ENCODE assay signal across 30 mouse cellular contexts in the genomic region with DNA sequence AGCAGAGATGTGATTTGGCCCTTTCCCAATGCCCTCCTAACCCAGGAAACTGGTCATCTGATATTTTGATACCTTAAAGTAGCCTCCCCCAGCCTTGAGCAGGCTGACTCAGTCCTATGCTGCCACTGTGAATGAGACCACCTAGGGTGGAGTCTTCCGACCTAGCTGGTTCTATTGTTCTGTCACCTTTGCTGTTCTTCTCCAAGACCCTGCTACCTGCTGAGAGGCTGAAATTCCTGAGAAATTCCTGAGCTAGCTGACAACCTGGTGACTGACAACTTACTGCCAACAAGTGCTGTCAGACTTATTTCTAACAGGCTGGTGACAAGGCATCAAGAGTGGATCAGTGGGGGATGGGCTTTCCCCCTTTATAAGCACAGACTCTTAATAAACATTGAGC. TPM values are rescaled to one million over a fixed set of nuclear protein-coding genes. Genes with fewer than 3 reads are reported as not detected.
A peak's percentile ranks its signal among the peaks of the same experiment; 100 is the strongest.
DNase-seq lines count a peak whose midpoint lies in the region; ATAC-seq and TF ChIP-seq lines count a peak whose summit lies in the region.
"Had no signal": no experiment of that assay in that cellular context is flagged by ENCODE, and none has a peak within 500 bp of the region (broad histone marks: within the 10 kb centered on the region; RNA-seq: fewer than 3 reads in every experiment).

No protein-coding gene starts in this region.

- H3K4me3 ChIP-seq in forebrain, postnatal 0 days (ENCODE audit: low read depth, low read length): no peak overlapping the region
- no peak overlapping the region for H3K4me3 ChIP-seq in forebrain, embryonic 10.5 days
- H3K4me3 ChIP-seq in ES-Bruce4 (ENCODE audit: low read depth, low read length) (no peak overlapping the region), ES-E14 (ENCODE audit: insufficient read depth in 1 of 2, low read depth in 1 of 2, low read length in 2 of 2, poor library complexity in 1 of 2, severe bottlenecking in 1 of 2) (no peak overlapping the region)
- H3K4me3 ChIP-seq: embryonic facial prominence, embryonic 13.5 days; embryonic facial prominence, embryonic 15.5 days; erythroblast, embryonic 14.5 days; forebrain, embryonic 13.5 days; forebrain, embryonic 15.5 days had no signal

- no peak overlapping the region for H3K27ac ChIP-seq in forebrain, postnatal 0 days (ENCODE audit: low read depth, low read length)
- H3K27ac ChIP-seq in forebrain, embryonic 10.5 days: no peak overlapping the region
- H3K27ac ChIP-seq in ES-Bruce4 (ENCODE audit: insufficient read depth, low read length): peak overlapping the region; percentile 15; the same call in 1 of the 2 replicates
- peak overlapping the region; percentile 72; the same call in 1 of the 2 replicates for H3K27ac ChIP-seq in ES-E14 (ENCODE audit: insufficient read depth, low read depth, low read length, poor library complexity, severe bottlenecking)
- H3K27ac ChIP-seq: embryonic facial prominence, embryonic 13.5 days; embryonic facial prominence, embryonic 15.5 days; forebrain, embryonic 13.5 days; forebrain, embryonic 15.5 days had no signal

- no peaks in the 10 kb centered on the region for H3K36me3 ChIP-seq in forebrain, postnatal 0 days (ENCODE audit: insufficient read depth)
- H3K36me3 ChIP-seq in forebrain, embryonic 10.5 days (replicated peaks): no peaks in the 10 kb centered on the region
- H3K36me3 ChIP-seq in ES-Bruce4 (ENCODE audit: control insufficient read depth, insufficient read depth, low read length, poor library complexity, severe bottlenecking): no peaks in the 10 kb centered on the region
- no peaks in the 10 kb centered on the region for H3K36me3 ChIP-seq in ES-E14 (ENCODE audit: control insufficient read depth, insufficient read depth, low read length, poor library complexity, severe bottlenecking)
- H3K36me3 ChIP-seq: embryonic facial prominence, embryonic 13.5 days; embryonic facial prominence, embryonic 15.5 days; forebrain, embryonic 15.5 days had no signal

- no peak for ATAC-seq in forebrain, postnatal 0 days
- ATAC-seq: CD4-positive, CD25-positive, alpha-beta regulatory T cell, adult 4 months; forebrain, embryonic 13.5 days; forebrain, embryonic 15.5 days had no signal

- no peak overlapping the region for H3K9ac ChIP-seq in forebrain, postnatal 0 days
- H3K9ac ChIP-seq in ES-Bruce4 (ENCODE audit: low read depth, poor library complexity, severe bottlenecking) (no peak overlapping the region), ES-E14 (ENCODE audit: insufficient read depth, low read depth, low read length, poor library complexity, severe bottlenecking) (no peak overlapping the region)
- H3K9ac ChIP-seq: embryonic facial prominence, embryonic 13.5 days; embryonic facial prominence, embryonic 15.5 days; forebrain, embryonic 13.5 days; forebrain, embryonic 15.5 days had no signal

- TF ChIP-seq CTCF in forebrain, postnatal 0 days (IDR thresholded peaks at IDR 0.05; ENCODE audit: low read depth): no peak
- no peak for TF ChIP-seq CTCF in ES-Bruce4 (IDR thresholded peaks at IDR 0.05; ENCODE audit: low read depth, low read length)

- no peak overlapping the region for H3K4me2 ChIP-seq in forebrain, postnatal 0 days (ENCODE audit: low read depth)
- H3K4me2 ChIP-seq: embryonic facial prominence, embryonic 13.5 days; embryonic facial prominence, embryonic 15.5 days; forebrain, embryonic 13.5 days; forebrain, embryonic 15.5 days had no signal

- 28% methylated on average over 1 of the region's 1 CpGs for WGBS in forebrain, postnatal 0 days
- WGBS in forebrain, embryonic 10.5 days: 24% methylated on average over 1 of the region's 1 CpGs

- H3K9me3 ChIP-seq in forebrain, postnatal 0 days (ENCODE audit: low read length): no peaks in the 10 kb centered on the region
- no peaks in the 10 kb centered on the region for H3K9me3 ChIP-seq in forebrain, embryonic 10.5 days
- H3K9me3 ChIP-seq in ES-Bruce4 (replicated peaks; ENCODE audit: control insufficient read depth, insufficient read depth, low read length, poor library complexity, severe bottlenecking) (peaks cover 12% of the 10 kb centered on the region; the same call in 1 of the 2 replicates), ES-E14 (ENCODE audit: control insufficient read depth, insufficient read depth, low read depth, low read length) (no peaks in the 10 kb centered on the region)
- H3K9me3 ChIP-seq: embryonic facial prominence, embryonic 13.5 days; embryonic facial prominence, embryonic 15.5 days; forebrain, embryonic 13.5 days; forebrain, embryonic 15.5 days had no signal

- H3K27me3 ChIP-seq in forebrain, postnatal 0 days (ENCODE audit: insufficient read depth, low read length): no peaks in the 10 kb centered on the region
- H3K27me3 ChIP-seq in forebrain, embryonic 10.5 days (ENCODE audit: poor library complexity, severe bottlenecking): no peaks in the 10 kb centered on the region
- no peaks in the 10 kb centered on the region for H3K27me3 ChIP-seq in ES-Bruce4 (ENCODE audit: control insufficient read depth, insufficient read depth, low read length, poor library complexity, severe bottlenecking)
- H3K27me3 ChIP-seq: embryonic facial prominence, embryonic 13.5 days; embryonic facial prominence, embryonic 15.5 days; forebrain, embryonic 13.5 days; forebrain, embryonic 15.5 days had no signal

- no peak for TF ChIP-seq POLR2A in ES-Bruce4 (IDR thresholded peaks at IDR 0.05; ENCODE audit: insufficient read depth, low read length)

- no peaks in the 10 kb centered on the region for H3K4me1 ChIP-seq in forebrain, postnatal 0 days (ENCODE audit: insufficient read depth)
- 0 out of 2 replicates have a peak, but pooled peaks cover 6% of the 10 kb centered on the region for H3K4me1 ChIP-seq in forebrain, embryonic 10.5 days
- no peaks in the 10 kb centered on the region for H3K4me1 ChIP-seq in ES-Bruce4 (ENCODE audit: control insufficient read depth, insufficient read depth, low read length)
- no peaks in the 10 kb centered on the region for H3K4me1 ChIP-seq in ES-E14 (ENCODE audit: control insufficient read depth in 2 of 2, insufficient read depth in 2 of 2, low read length in 2 of 2, poor library complexity in 1 of 2)
- H3K4me1 ChIP-seq: embryonic facial prominence, embryonic 13.5 days; embryonic facial prominence, embryonic 15.5 days; forebrain, embryonic 13.5 days; forebrain, embryonic 15.5 days had no signal

- in situ Hi-C loops in ES-E14 (cut with MboI; ENCODE audit: low sequenced_read_pairs in 2 of 2, unreplicated experiment in 2 of 2): no loop called here

- peak; percentile 1 for DNase-seq in forebrain, postnatal 0 days
- DNase-seq in forebrain, embryonic 10.5 days (ENCODE audit: extremely low spot score, low spot score): no peak
- DNase-seq in ES-E14 (ENCODE audit: low read depth, low spot score): peak; percentile 25
- peak; percentile 75 for DNase-seq in ZHBTc4 (ENCODE audit: low read depth, low spot score)
- DNase-seq in layer of hippocampus, adult 8-10 months (ENCODE audit: low spot score in 2 of 2): no peak
- DNase-seq in natural killer cell, adult 2 months (ENCODE audit: low spot score in 2 of 2): no peak
- DNase-seq: adrenal gland, adult 2 months; adrenal gland, postnatal 10 days; adrenal gland, postnatal 25 days; B cell, adult 2 months; cerebellum, adult 11 months; cerebellum, adult 18-20 months; cerebellum, adult 8-10 months; cerebellum, adult 9-11 months; cerebellum, postnatal 14 days; cerebellum, postnatal 36 days; embryo, embryonic 11 days had no signal

- no peak for TF ChIP-seq EP300 in ES-Bruce4 (IDR thresholded peaks at IDR 0.05; ENCODE audit: insufficient read depth, low read depth, low read length)

RNA-seq across cellular contexts. Expression of gene Nat8f6, which starts 2.4 kb away (rescaled TPM):
- not detected in 2 replicates for total RNA-seq in forebrain, postnatal 0 days (2014; rRNA removed)
- not detected in 2 replicates for polyA plus RNA-seq in forebrain, postnatal 0 days (2015; fragmentation: Nextera tagmentation; extraction: Ambion mirVana)
- polyA plus RNA-seq in forebrain, embryonic 10.5 days (2016; fragmentation: Nextera tagmentation; extraction: Ambion mirVana): not detected in 2 replicates
- not detected in 2 replicates for polyA plus RNA-seq in ES-Bruce4 (2011; ENCODE audit: insufficient read depth, insufficient read length, low read depth, missing spikeins)
- total RNA-seq in ES-E14 (2012; rRNA removed): not detected in 2 replicates
- 1 to 10 TPM in 3 of 4 experiments, under 1 TPM in 1; 0.56 to 3.3 (median 2.6) TPM for total RNA-seq in layer of hippocampus, adult 8-10 months (2022)
- total RNA-seq: CH12.LX; common myeloid progenitor, adult 5-6 weeks; MEL had no signal
- polyA plus RNA-seq: brain, embryonic 14.5 days; CD4-positive, CD25-positive, alpha-beta regulatory T cell, adult 4 months; embryonic facial prominence, embryonic 11.5 days; embryonic facial prominence, embryonic 13.5 days; embryonic facial prominence, embryonic 15.5 days; erythroblast, embryonic 14.5 days; forebrain, embryonic 11.5 days; forebrain, embryonic 13.5 days; forebrain, embryonic 15.5 days had no signal

RNA-seq across cellular contexts. Expression of gene Nat8f5, which starts 2.4 kb away (rescaled TPM):
- not detected in 2 replicates for total RNA-seq in forebrain, postnatal 0 days (2014; rRNA removed)
- polyA plus RNA-seq in forebrain, postnatal 0 days (2015; fragmentation: Nextera tagmentation; extraction: Ambion mirVana): 0.19 and 0.42 TPM in 2 replicates
- not detected in 2 replicates for polyA plus RNA-seq in forebrain, embryonic 10.5 days (2016; fragmentation: Nextera tagmentation; extraction: Ambion mirVana)
- polyA plus RNA-seq in ES-Bruce4 (2011; ENCODE audit: insufficient read depth, insufficient read length, low read depth, missing spikeins): not detected in 2 replicates
- total RNA-seq in ES-E14 (2012; rRNA removed): not detected in 2 replicates
- total RNA-seq in layer of hippocampus, adult 8-10 months (2022): 10 to 100 TPM in 1 of 4 experiments, 1 to 10 TPM in 3; 6.3 to 10.0 (median 7.3) TPM
- total RNA-seq: CH12.LX; common myeloid progenitor, adult 5-6 weeks; MEL had no signal
- polyA plus RNA-seq: brain, embryonic 14.5 days; CD4-positive, CD25-positive, alpha-beta regulatory T cell, adult 4 months; embryonic facial prominence, embryonic 11.5 days; embryonic facial prominence, embryonic 13.5 days; embryonic facial prominence, embryonic 15.5 days; erythroblast, embryonic 14.5 days; forebrain, embryonic 11.5 days; forebrain, embryonic 13.5 days; forebrain, embryonic 15.5 days had no signal

RNA-seq across cellular contexts. Expression of gene Nat8, which starts 13.5 kb away (rescaled TPM):
- 0.14 TPM in 1 of 2 replicates, not detected in the other for total RNA-seq in forebrain, postnatal 0 days (2014; rRNA removed)
- polyA plus RNA-seq in forebrain, postnatal 0 days (2015; fragmentation: Nextera tagmentation; extraction: Ambion mirVana): 0.30 and 0.41 TPM in 2 replicates
- not detected in 2 replicates for polyA plus RNA-seq in forebrain, embryonic 10.5 days (2016; fragmentation: Nextera tagmentation; extraction: Ambion mirVana)
- polyA plus RNA-seq in ES-Bruce4 (2011; ENCODE audit: insufficient read depth, insufficient read length, low read depth, missing spikeins): not detected in 2 replicates
- total RNA-seq in ES-E14 (2012; rRNA removed): not detected in 2 replicates
- 1 to 10 TPM; 4.1 to 7.1 (median 4.9) TPM for total RNA-seq in layer of hippocampus, adult 8-10 months (2022)
- total RNA-seq: CH12.LX; common myeloid progenitor, adult 5-6 weeks; MEL had no signal
- polyA plus RNA-seq: brain, embryonic 14.5 days; CD4-positive, CD25-positive, alpha-beta regulatory T cell, adult 4 months; embryonic facial prominence, embryonic 11.5 days; embryonic facial prominence, embryonic 13.5 days; embryonic facial prominence, embryonic 15.5 days; erythroblast, embryonic 14.5 days; forebrain, embryonic 11.5 days; forebrain, embryonic 13.5 days; forebrain, embryonic 15.5 days had no signal

RNA-seq across cellular contexts. Expression of gene Nat8f2, which starts 50.6 kb away (rescaled TPM):
- 0.08 TPM in 1 of 2 replicates, not detected in the other for total RNA-seq in forebrain, postnatal 0 days (2014; rRNA removed)
- 0.04 TPM in 1 of 2 replicates, not detected in the other for polyA plus RNA-seq in forebrain, postnatal 0 days (2015; fragmentation: Nextera tagmentation; extraction: Ambion mirVana)
- polyA plus RNA-seq in forebrain, embryonic 10.5 days (2016; fragmentation: Nextera tagmentation; extraction: Ambion mirVana): not detected in 2 replicates
- polyA plus RNA-seq in ES-Bruce4 (2011; ENCODE audit: insufficient read depth, insufficient read length, low read depth, missing spikeins): 0.33 TPM in 1 of 2 replicates, not detected in the other
- 1.0 and 2.1 TPM in 2 replicates for total RNA-seq in ES-E14 (2012; rRNA removed)
- 1 to 10 TPM; 2.7 to 4.0 (median 3.3) TPM for total RNA-seq in layer of hippocampus, adult 8-10 months (2022)
- total RNA-seq: CH12.LX; common myeloid progenitor, adult 5-6 weeks had no signal
- polyA plus RNA-seq: CD4-positive, CD25-positive, alpha-beta regulatory T cell, adult 4 months; embryonic facial prominence, embryonic 11.5 days; embryonic facial prominence, embryonic 13.5 days; erythroblast, embryonic 14.5 days; forebrain, embryonic 11.5 days; forebrain, embryonic 13.5 days; forebrain, embryonic 15.5 days had no signal

RNA-seq across cellular contexts. Expression of gene Nat8f3, which starts 52.8 kb away (rescaled TPM):
- total RNA-seq in forebrain, postnatal 0 days (2014; rRNA removed): not detected in 2 replicates
- 0.13 TPM in 1 of 2 replicates, not detected in the other for polyA plus RNA-seq in forebrain, postnatal 0 days (2015; fragmentation: Nextera tagmentation; extraction: Ambion mirVana)
- polyA plus RNA-seq in forebrain, embryonic 10.5 days (2016; fragmentation: Nextera tagmentation; extraction: Ambion mirVana): 0.26 and 0.34 TPM in 2 replicates
- not detected in 2 replicates for polyA plus RNA-seq in ES-Bruce4 (2011; ENCODE audit: insufficient read depth, insufficient read length, low read depth, missing spikeins)
- total RNA-seq in ES-E14 (2012; rRNA removed): 0.21 TPM in 1 of 2 replicates, not detected in the other
- total RNA-seq in layer of hippocampus, adult 8-10 months (2022): 1 to 10 TPM; 2.8 to 4.6 (median 3.5) TPM
- total RNA-seq: adrenal gland, postnatal 10 days; CH12.LX; common myeloid progenitor, adult 5-6 weeks; MEL had no signal
- polyA plus RNA-seq: brain, embryonic 14.5 days; embryonic facial prominence, embryonic 11.5 days; embryonic facial prominence, embryonic 13.5 days; embryonic facial prominence, embryonic 15.5 days; erythroblast, embryonic 14.5 days had no signal

Comparison
In these comparisons a context has a peak if more than half of its experiments do, and no peak if none do; other contexts are left out.
1. DNase-seq: peak in forebrain, postnatal 0 days (single experiment), ES-E14 (single experiment) and ZHBTc4 (single experiment); none in forebrain, embryonic 10.5 days (single experiment), layer of hippocampus, adult 8-10 months (0 of 2) and natural killer cell, adult 2 months (0 of 2).
2. H3K27ac ChIP-seq: peak in ES-Bruce4 (single experiment) and ES-E14 (single experiment); none in forebrain, postnatal 0 days (single experiment) and forebrain, embryonic 10.5 days (single experiment).